Mouse (Mus musculus) lung, postnatal 0 days (tissue): ENCODE data around the gene Psmb10. TPM values are rescaled to one million over a fixed set of nuclear protein-coding genes. Genes with fewer than 3 reads are reported as not detected.
A peak's percentile ranks its signal among the peaks of the same experiment; 100 is the strongest.

ENCODE experiments used
- ATAC-seq: fragments of 200-750 bp; cut with Nextera tagmentation; 2 replicates; pipeline ENCODE4 v1.8.0; 2017; ENCODE audit warnings: moderate library complexity
- DNase-seq: peaks from one replicate; pipeline ENCODE4 v3.0.0-alpha.2; 2016; ENCODE audit warnings: low spot score
- H3K27ac ChIP-seq: fragments of 300-500 bp; sonication (generic); 2 replicates; pipeline ENCODE4 v1.5.1; 2014; ENCODE audit warnings: antibody characterized with exemption, mild to moderate bottlenecking, low read length, mixed read lengths
- H3K27me3 ChIP-seq: fragments of 300-500 bp; sonication (generic); replicated peaks from 2 replicates; pipeline ENCODE4 v1.6.1; 2014; ENCODE audit warnings: low read length, mixed read lengths; ENCODE audit not compliant: insufficient read depth
- H3K36me3 ChIP-seq: fragments of 300-500 bp; sonication (generic); 2 replicates; pipeline ENCODE4 v1.6.1; 2014; ENCODE audit warnings: low read length, mixed read lengths; ENCODE audit not compliant: insufficient read depth
- H3K4me1 ChIP-seq: fragments of 300-500 bp; sonication (generic); 2 replicates; pipeline ENCODE4 v1.6.1; 2014; ENCODE audit warnings: antibody characterized with exemption, low read depth, low read length, mixed read lengths; ENCODE audit not compliant: insufficient read depth
- H3K4me2 ChIP-seq: fragments of 300-500 bp; sonication (generic); replicated peaks from 2 replicates; pipeline ENCODE4 v1.6.1; 2014; ENCODE audit warnings: low read depth, mild to moderate bottlenecking, low read length, moderate library complexity, mixed read lengths
- H3K4me3 ChIP-seq: fragments of 300-500 bp; sonication (generic); 2 replicates; pipeline ENCODE4 v1.5.1; 2014; ENCODE audit warnings: low read depth, low read length
- H3K9ac ChIP-seq: fragments of 300-500 bp; sonication (generic); replicated peaks from 2 replicates; pipeline ENCODE4 v1.6.1; 2014; ENCODE audit warnings: low read depth, mild to moderate bottlenecking
- H3K9me3 ChIP-seq: fragments of 300-500 bp; sonication (generic); 2 replicates; pipeline ENCODE4 v1.6.1; 2016; ENCODE audit warnings: low read length, mixed read lengths
- CTCF ChIP-seq: IDR thresholded peaks from 2 replicates; pipeline ENCODE4 v1.5.1; 2016; ENCODE audit warnings: antibody characterized with exemption, mild to moderate bottlenecking
- EP300 ChIP-seq: IDR thresholded peaks from 2 replicates; pipeline ENCODE4 v1.6.1; 2016; ENCODE audit warnings: antibody characterized with exemption, mild to moderate bottlenecking, control low read depth
- WGBS: fragments of 180-500 bp; shearing (Covaris S2); extraction: QIAGEN DNeasy Blood & Tissue Kit; methylation state at CpG from one replicate; pipeline ENCODE4 v1.1.7; 2014; 5-methylcytosine and 5-hydroxymethylcytosine counted together
- polyA plus RNA-seq: library from polyadenylated mRNA; unstranded; fragments of >200 nt; fragmentation: Nextera tagmentation; extraction: Ambion mirVana; gene quantifications from 2 replicates; pipeline ENCODE4 v1.2.1, GENCODE M21; 2015

The Psmb10 gene
- polyA plus RNA-seq, 1 experiment from 2014 or later, result 77.2 TPM

DNA sequence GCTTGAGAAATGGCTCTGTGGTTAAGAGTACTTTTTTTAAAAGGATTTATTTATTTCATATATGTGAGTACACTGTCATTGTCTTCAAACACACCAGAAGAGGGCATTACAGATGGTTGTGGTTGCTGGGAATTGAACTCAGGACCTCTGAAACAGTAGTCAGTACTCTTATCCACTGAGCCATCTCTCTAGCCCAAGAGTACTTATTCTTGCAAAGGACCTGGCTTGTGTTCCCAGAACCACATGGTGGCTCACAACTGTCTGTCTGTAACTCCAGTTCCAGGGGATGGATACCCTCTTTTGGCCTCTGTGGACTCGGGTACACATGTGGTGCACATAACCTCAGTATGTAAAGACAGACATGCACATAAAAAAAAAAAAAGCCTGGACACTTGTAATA, 31.1 kb upstream of the Psmb10 start:
- TF ChIP-seq EP300 (no peak), CTCF (no peak)
- Histone ChIP-seq H3K4me1 (peaks cover 5% of the 10 kb centered on the region; the same call in 1 of the 2 replicates), H3K9ac (no peak overlapping the region), H3K36me3 (no peaks in the 10 kb centered on the region), H3K9me3 (no peaks in the 10 kb centered on the region), H3K27me3 (no peaks in the 10 kb centered on the region), H3K27ac (no peak overlapping the region), H3K4me2 (no peak overlapping the region), H3K4me3 (no peak overlapping the region)
- 62% methylated on average over 1 of the region's 1 CpGs for WGBS
- ATAC-seq (no peak), DNase-seq (no peak)

DNA sequence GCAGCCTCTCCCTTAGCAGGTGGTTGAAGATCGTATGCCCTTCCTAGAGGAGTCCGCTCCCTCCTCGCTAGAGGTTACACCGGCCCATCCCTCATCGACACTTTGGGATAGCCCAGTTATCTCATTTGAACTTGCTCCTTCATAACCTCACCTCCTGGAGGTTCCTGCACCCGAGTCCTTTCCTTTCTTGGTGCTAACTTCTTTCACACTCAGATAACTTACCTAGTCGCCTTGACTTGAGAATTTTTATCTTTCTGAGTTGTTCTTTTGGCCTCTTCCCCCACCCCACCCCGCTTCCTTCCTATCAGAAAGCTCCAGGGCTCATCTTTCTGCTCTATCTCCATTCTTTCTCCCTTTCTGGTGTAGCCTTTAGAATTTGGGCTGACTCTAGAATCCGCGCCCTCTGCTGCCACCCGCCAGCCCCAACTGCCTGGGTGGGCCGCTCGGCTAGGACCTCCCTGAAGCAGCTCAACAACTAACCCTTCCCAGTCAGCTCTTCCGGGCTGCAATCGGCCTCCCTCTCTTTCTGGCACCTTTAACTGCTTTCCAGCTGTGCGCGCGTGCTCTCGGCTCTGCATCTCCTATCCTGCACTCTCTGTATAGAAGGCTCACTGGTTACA, 28.6 kb upstream of the Psmb10 start:
- ATAC-seq (peak; percentile 16; the same call in 1 of the 2 replicates), DNase-seq (peak; percentile 73)
- Histone ChIP-seq H3K4me3 (peak overlapping the region; percentile 86; the same call in 1 of the 2 replicates), H3K36me3 (no peaks in the 10 kb centered on the region), H3K27ac (no peak overlapping the region; the same call in 1 of the 2 replicates), H3K9me3 (no peaks in the 10 kb centered on the region), H3K4me1 (peaks cover 5% of the 10 kb centered on the region; the same call in 1 of the 2 replicates), H3K27me3 (no peaks in the 10 kb centered on the region), H3K9ac (no peak overlapping the region), H3K4me2 (peak overlapping the region; percentile 87)
- WGBS, result 12% methylated on average over 19 of the region's 19 CpGs
- TF ChIP-seq CTCF (no peak), EP300 (no peak)

DNA sequence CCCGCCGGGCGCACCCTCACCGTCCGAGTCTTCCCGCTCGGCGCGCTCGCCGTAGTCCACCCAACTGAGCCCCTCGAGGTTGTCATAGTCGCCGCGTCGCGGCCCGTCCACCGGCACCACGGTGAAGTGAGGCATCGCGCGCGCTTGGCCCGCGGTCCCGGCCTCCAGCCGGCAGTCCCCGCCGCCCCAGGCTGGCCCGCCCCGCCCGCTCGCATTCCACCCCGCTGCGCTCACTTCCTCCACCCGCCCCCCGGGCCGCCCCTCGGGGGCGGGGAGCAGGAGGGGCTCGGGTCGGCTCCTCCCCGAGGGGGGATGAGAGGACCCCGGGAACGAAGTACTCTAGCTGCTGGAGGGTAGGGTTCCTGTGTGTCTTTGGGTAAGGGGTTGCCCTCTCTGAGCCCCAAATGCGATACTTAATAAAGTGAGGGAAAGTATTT, 27.7 kb upstream of the Psmb10 start, which contains the start of gene Slc12a4:
TSS of gene Slc12a4 (minus strand) at position 193 of the 437 bp plus-strand sequence.
- no peak for TF ChIP-seq CTCF
- ATAC-seq (peak; percentile 95), DNase-seq (peak; percentile 90)
- H3K27ac ChIP-seq, result peak within 1 kb of the TSS; percentile 92
- H3K9me3 ChIP-seq, result no peaks in the 10 kb centered on the region
- H3K4me2 ChIP-seq, result peak within 1 kb of the TSS; percentile 87
- H3K27me3 ChIP-seq, result no peaks in the 10 kb centered on the region
- under 1% methylated on average over 31 of the region's 47 CpGs for WGBS
- peak within 1 kb of the TSS; percentile 86 for H3K4me3 ChIP-seq
- H3K9ac ChIP-seq, result peak within 1 kb of the TSS; percentile 78
- H3K36me3 ChIP-seq, result no peaks in the 10 kb centered on the region
- peaks cover 5% of the 10 kb centered on the region; the same call in 1 of the 2 replicates for H3K4me1 ChIP-seq

DNA sequence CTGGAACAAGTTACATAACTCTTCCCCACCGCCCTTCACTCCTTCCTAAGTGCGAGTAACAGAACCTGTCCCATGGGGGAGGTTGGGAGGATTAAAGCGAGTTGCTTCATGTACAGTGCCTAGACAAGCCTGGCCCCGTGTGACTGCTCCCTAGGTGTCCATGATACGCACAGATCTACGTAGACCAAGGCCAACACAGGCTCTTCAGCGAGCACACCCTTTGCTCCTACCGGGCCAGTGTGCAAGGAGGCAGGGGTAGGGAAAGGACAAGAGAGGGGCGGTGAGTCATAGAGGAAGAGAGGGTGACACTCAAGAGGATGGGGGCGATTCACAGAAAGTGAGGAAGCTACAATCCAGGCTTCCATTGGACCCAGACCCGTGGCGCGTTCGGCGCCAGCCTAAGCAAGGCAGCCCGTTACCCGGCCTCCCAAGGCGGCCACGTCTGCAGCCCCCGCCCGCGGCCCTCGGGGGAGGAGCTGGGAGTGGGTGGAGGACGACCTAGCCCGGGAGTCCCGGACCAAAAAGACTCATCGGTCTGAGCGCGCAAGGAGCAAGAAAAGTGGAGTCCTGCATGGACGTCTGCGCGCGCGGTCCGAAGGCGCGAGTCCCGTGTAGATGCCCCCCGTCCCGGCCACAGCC, 27.1 kb upstream of the Psmb10 start:
- Histone ChIP-seq H3K9me3 (no peaks in the 10 kb centered on the region), H3K27me3 (no peaks in the 10 kb centered on the region), H3K4me2 (peak overlapping the region; percentile 87), H3K9ac (peak overlapping the region; percentile 78), H3K4me1 (peaks cover 5% of the 10 kb centered on the region; the same call in 1 of the 2 replicates), H3K27ac (peak overlapping the region; percentile 92), H3K4me3 (peak overlapping the region; percentile 86), H3K36me3 (no peaks in the 10 kb centered on the region)
- 2% methylated on average over 35 of the region's 40 CpGs for WGBS
- no peak for TF ChIP-seq CTCF
- no peak for TF ChIP-seq EP300
- DNase-seq (peak; percentile 67), ATAC-seq (peak; percentile 75)

DNA sequence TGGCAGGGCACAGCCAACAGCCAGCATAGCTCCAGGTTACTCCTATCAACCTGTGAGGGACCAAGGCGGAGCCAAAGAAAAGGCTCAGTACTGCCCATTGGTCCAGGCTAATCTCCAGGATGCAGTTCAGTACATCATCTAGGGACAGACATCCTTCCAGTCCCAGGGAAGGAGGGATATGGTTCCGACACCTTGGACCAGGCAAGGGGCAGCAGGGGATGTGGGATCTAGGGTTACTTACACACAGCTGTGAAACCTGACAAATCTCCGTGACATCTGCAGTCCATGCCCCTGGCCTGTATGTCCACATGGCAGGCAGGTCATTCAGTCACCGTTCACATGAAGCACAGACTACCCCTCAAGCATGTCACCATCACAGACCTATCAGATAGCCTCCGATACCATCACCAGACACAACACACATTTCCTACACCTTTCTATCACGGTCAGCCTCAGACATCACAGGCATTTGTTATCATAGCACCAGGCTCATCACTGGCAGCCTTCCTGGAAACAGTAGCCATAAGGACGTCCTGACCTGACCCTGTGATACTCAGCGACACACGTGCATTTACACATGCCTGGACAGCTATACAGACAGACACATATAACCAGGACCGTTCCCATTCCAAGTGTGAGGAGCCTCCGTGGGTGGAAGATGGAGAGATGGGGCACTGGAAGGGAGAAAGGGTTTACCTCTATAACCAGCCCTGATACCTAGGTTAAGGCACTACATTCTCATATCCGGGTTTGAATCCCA, 26.4 kb upstream of the Psmb10 start:
- peak overlapping the region; percentile 92; the same call in 1 of the 2 replicates for H3K27ac ChIP-seq
- peaks cover 5% of the 10 kb centered on the region; the same call in 1 of the 2 replicates for H3K4me1 ChIP-seq
- WGBS, result 44% methylated on average over 12 of the region's 12 CpGs

DNA sequence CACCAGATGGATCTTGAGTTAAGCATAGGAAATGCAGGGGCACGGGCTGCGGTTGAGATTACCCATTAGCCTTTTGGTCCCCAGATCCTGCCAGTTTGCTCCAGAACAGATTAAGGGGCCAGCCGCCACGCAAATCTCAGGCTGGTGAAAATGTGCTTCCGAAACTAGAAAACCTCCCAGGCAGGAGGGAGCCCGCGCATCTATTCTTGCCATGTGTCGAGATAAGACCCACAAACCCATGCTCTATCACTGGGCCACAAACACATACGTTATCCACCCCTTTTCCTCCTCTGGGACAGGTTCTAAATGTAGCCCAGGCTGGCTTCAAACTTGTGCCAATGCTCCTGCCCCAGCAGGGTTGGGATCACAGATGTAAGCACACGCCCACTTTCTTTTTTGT, 23.3 kb upstream of the Psmb10 start:
- Histone ChIP-seq H3K9me3 (no peaks in the 10 kb centered on the region), H3K27me3 (no peaks in the 10 kb centered on the region), H3K4me2 (no peak overlapping the region), H3K4me3 (no peak overlapping the region), H3K4me1 (peaks cover 5% of the 10 kb centered on the region; the same call in 1 of the 2 replicates), H3K36me3 (no peaks in the 10 kb centered on the region), H3K27ac (no peak overlapping the region), H3K9ac (no peak overlapping the region)
- DNase-seq (no peak), ATAC-seq (no peak)
- WGBS, result 85% methylated on average over 10 of the region's 10 CpGs
- TF ChIP-seq CTCF, result no peak
- TF ChIP-seq EP300, result no peak

More for the DNA sequence above, 26.4 kb upstream of the Psmb10 start:
- TF ChIP-seq EP300 (no peak), CTCF (no peak)
- ATAC-seq (no peak), DNase-seq (no peak)
- no peaks in the 10 kb centered on the region for H3K27me3 ChIP-seq
- H3K36me3 ChIP-seq, result no peaks in the 10 kb centered on the region
- H3K9ac ChIP-seq, result peak overlapping the region; percentile 78
- peak overlapping the region; percentile 87 for H3K4me2 ChIP-seq
- no peaks in the 10 kb centered on the region for H3K9me3 ChIP-seq
- H3K4me3 ChIP-seq, result peak overlapping the region; percentile 86
